Mouse (Mus musculus): ENCODE measurements at regions not wholly inside any gene's neighbourhood (a gene's known extent, or its start where the extent isn't known, plus 50 kb on each side); places are given as distances from the start of the nearest gene placed in this dataset.

DNA sequence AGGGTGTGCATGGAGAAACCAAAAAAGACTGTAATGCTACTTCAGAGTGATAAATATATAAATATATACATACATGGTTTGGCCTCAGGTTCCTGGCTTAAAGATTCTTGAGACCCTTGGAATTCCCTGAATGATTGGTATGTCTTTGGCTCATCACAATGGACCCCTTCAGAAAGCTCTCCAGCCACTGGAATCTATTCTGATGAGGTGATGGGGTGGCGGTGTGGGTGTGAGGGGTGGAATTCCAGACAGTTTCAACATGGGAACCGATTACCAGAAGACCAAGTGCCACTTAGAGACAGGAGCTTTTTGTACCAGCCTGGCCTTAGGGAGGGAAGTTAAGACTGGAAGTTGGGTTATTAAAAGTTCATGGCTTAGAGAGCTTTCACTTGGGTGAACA, 190.1 kb downstream of the Galc start:
- no peaks in the 10 kb centered on the region for H3K27me3 ChIP-seq (replicated peaks)
- no peak overlapping the region for H3K4me3 ChIP-seq (replicated peaks)
- 64% methylated on average over 2 of the region's 2 CpGs for WGBS
- H3K4me1 ChIP-seq: no peaks in the 10 kb centered on the region
- no peak overlapping the region for H3K27ac ChIP-seq (replicated peaks)
- no peak overlapping the region for H3K9ac ChIP-seq (replicated peaks)
- no peaks in the 10 kb centered on the region for H3K36me3 ChIP-seq
- ATAC-seq (ENCODE audit: low FRiP score): no peak
- no peaks in the 10 kb centered on the region for H3K9me3 ChIP-seq (replicated peaks)
- H3K4me2 ChIP-seq: no peak overlapping the region

DNA sequence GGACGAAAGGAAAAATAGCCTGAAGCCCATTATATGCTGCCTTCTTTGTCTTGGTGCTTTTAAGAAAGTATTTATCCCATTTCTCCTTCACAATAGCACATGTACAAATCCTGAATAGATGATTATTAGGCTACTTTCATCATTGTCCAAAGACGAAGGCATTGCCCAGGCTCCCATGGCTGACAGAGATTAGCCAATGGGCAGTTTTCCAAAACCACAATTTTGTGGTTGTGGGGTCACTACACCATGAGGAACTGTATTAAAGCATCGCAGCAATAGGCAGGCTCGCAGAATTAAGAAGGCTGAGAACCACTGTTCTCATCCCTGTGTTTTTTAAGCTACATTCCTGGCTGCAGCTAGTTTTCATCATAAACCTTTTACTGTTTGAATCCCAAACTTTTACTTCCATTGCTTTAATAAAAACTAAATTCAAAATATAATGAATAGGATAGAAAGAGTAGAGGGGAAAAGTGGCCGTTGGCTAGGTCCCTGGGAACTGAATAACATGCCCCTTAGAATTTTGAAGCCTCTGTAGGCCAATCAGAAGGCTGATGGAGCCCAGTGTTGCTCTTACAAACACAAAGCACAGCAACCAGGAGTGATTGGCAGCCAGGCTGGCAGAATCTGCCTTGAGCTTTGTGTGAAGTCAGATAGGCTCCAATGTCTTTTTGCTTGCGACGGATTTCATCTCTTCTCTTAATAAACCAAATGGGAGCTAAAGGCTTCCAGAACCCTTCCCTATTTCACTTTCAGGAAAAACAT, 199.7 kb downstream of the Galc start:
- no peak overlapping the region for H3K9ac ChIP-seq (replicated peaks)
- ATAC-seq (ENCODE audit: low FRiP score): no peak
- H3K4me2 ChIP-seq: no peak overlapping the region
- H3K27me3 ChIP-seq (replicated peaks): no peaks in the 10 kb centered on the region
- no peaks in the 10 kb centered on the region for H3K9me3 ChIP-seq (replicated peaks)
- WGBS: 78% methylated on average over 7 of the region's 7 CpGs
- no peaks in the 10 kb centered on the region for H3K4me1 ChIP-seq
- H3K4me3 ChIP-seq (replicated peaks): no peak overlapping the region
- H3K36me3 ChIP-seq: no peaks in the 10 kb centered on the region
- H3K27ac ChIP-seq (replicated peaks): no peak overlapping the region

DNA sequence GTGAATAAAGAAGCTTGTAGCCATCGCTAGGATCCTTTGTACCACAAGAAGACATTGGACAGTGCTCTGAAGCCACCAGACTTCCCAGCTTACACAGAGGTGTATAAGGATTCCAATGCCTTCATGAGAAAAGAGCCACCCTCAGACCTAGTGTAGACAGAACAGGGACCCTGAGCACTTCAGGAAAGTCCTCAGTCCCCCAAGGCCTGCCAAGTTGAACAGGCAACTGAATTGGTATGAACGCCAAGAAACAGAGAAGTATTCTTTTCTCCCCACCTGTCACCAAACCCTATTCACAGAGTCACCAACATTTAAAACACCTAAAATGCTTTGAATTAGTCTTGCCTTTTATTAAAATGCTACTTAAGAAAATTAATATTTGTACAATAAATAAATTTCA, 200.3 kb downstream of the Galc start:
- ATAC-seq (ENCODE audit: low FRiP score): no peak
- no peak overlapping the region for H3K27ac ChIP-seq (replicated peaks)
- 91% methylated on average over 2 of the region's 2 CpGs for WGBS

DNA sequence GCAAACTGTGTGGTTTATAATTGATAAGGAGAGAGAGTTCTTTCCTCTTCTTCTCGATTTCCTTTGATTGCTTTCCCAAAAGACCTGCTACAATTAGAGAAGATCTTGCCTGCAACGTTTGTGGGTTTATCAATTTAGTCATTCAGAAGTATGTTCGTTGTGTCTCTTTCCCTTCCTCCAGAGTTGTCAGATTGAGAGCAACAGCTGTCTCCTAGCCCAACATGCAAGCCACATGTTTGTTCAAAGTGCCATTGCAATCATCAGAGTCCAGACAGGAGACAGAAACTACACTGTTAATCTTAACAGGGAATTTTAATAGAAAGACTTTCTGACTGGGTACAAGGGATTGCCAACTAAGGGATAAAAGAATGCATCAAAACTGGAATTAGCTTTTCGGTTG, 208.3 kb downstream of the Galc start:
- ATAC-seq (ENCODE audit: low FRiP score): no peak
- no peaks in the 10 kb centered on the region for H3K36me3 ChIP-seq
- WGBS: 72% methylated on average over 4 of the region's 4 CpGs
- H3K4me3 ChIP-seq (replicated peaks): no peak overlapping the region
- no peaks in the 10 kb centered on the region for H3K27me3 ChIP-seq (replicated peaks)
- H3K27ac ChIP-seq (replicated peaks): no peak overlapping the region
- peaks cover 8% of the 10 kb centered on the region for H3K4me1 ChIP-seq
- no peaks in the 10 kb centered on the region for H3K9me3 ChIP-seq (replicated peaks)
- no peak overlapping the region for H3K9ac ChIP-seq (replicated peaks)
- no peak overlapping the region for H3K4me2 ChIP-seq

More for the DNA sequence above, 200.3 kb downstream of the Galc start:
- Histone ChIP-seq H3K9ac (replicated peaks) (no peak overlapping the region), H3K9me3 (replicated peaks) (no peaks in the 10 kb centered on the region), H3K4me3 (replicated peaks) (no peak overlapping the region), H3K4me2 (no peak overlapping the region), H3K4me1 (no peaks in the 10 kb centered on the region), H3K27me3 (replicated peaks) (no peaks in the 10 kb centered on the region), H3K36me3 (no peaks in the 10 kb centered on the region)

DNA sequence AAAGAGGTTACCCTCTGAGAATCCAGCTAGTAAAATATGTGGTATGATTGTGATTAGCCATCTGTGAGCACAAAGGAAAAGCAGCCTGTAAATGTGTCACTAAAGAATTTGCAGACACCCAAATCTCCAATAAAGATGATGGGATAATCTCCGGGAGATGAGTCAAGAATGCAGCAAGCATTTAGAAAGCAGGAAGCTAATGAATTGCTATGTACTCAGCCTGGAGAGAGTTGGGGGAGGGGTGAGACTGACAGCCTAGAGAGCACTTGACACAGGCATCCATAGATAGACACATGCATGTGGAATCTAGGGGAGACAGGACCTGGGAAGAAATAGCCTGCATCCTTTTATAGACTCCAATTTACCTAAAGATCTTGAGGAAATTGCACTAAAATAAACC, 208.8 kb downstream of the Galc start:
- no peaks in the 10 kb centered on the region for H3K9me3 ChIP-seq (replicated peaks)
- 7% methylated on average over 1 of the region's 1 CpGs for WGBS
- no peaks in the 10 kb centered on the region for H3K36me3 ChIP-seq
- H3K4me2 ChIP-seq: no peak overlapping the region
- H3K27me3 ChIP-seq (replicated peaks): no peaks in the 10 kb centered on the region
- H3K4me3 ChIP-seq (replicated peaks): no peak overlapping the region
- H3K4me1 ChIP-seq: peaks cover 8% of the 10 kb centered on the region
- H3K27ac ChIP-seq (replicated peaks): no peak overlapping the region
- no peak for ATAC-seq (ENCODE audit: low FRiP score)
- no peak overlapping the region for H3K9ac ChIP-seq (replicated peaks)

DNA sequence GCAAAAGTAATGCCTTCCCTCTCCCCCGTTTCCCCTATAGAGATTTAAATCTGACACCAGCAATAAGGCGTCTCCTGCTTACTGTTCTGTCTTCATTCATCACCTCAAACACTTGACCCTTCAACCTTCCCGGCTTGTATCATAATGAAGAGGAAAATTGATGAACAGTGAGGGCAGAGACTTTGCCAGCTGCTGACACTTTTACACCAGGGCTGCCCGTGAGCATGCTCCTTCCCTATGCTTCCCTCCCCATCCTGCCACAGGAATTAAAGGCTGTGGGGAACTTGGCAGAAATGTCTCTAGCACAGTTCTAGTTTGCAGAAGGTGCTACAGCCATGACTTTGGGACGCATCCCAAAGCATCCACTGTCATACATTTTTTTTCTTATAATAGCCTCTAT, 209.2 kb downstream of the Galc start:
- Histone ChIP-seq H3K36me3 (no peaks in the 10 kb centered on the region), H3K4me2 (no peak overlapping the region), H3K27me3 (replicated peaks) (no peaks in the 10 kb centered on the region), H3K4me3 (replicated peaks) (no peak overlapping the region), H3K27ac (replicated peaks) (no peak overlapping the region), H3K9me3 (replicated peaks) (no peaks in the 10 kb centered on the region), H3K9ac (replicated peaks) (no peak overlapping the region), H3K4me1 (peaks cover 8% of the 10 kb centered on the region)
- no peak for ATAC-seq (ENCODE audit: low FRiP score)
- WGBS: 8% methylated on average over 5 of the region's 5 CpGs

DNA sequence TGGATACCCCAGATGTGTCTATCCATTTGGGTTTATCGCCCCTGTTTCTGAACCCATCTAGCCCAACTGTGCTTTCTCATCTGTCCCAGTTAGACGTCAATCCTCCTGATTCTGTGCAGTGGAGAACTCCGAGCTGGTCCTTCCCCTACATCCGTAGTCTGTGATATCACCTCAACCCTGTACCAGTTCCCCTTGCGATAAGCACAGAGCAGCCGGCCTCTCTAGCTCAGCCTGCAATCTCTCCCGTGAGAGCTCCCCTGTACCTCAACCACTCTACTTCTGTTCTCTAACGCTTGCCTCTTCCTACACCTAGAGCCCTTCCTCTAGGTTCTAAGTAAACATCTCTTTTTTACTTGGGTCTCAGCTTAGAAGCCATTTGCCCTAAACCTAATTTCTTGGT, 211.5 kb downstream of the Galc start:
- Histone ChIP-seq H3K9me3 (replicated peaks) (no peaks in the 10 kb centered on the region), H3K27ac (replicated peaks) (no peak overlapping the region), H3K27me3 (replicated peaks) (no peaks in the 10 kb centered on the region), H3K9ac (replicated peaks) (no peak overlapping the region), H3K36me3 (no peaks in the 10 kb centered on the region), H3K4me1 (peaks cover 8% of the 10 kb centered on the region), H3K4me3 (replicated peaks) (no peak overlapping the region), H3K4me2 (no peak overlapping the region)
- 84% methylated on average over 8 of the region's 8 CpGs for WGBS
- no peak for ATAC-seq (ENCODE audit: low FRiP score)

DNA sequence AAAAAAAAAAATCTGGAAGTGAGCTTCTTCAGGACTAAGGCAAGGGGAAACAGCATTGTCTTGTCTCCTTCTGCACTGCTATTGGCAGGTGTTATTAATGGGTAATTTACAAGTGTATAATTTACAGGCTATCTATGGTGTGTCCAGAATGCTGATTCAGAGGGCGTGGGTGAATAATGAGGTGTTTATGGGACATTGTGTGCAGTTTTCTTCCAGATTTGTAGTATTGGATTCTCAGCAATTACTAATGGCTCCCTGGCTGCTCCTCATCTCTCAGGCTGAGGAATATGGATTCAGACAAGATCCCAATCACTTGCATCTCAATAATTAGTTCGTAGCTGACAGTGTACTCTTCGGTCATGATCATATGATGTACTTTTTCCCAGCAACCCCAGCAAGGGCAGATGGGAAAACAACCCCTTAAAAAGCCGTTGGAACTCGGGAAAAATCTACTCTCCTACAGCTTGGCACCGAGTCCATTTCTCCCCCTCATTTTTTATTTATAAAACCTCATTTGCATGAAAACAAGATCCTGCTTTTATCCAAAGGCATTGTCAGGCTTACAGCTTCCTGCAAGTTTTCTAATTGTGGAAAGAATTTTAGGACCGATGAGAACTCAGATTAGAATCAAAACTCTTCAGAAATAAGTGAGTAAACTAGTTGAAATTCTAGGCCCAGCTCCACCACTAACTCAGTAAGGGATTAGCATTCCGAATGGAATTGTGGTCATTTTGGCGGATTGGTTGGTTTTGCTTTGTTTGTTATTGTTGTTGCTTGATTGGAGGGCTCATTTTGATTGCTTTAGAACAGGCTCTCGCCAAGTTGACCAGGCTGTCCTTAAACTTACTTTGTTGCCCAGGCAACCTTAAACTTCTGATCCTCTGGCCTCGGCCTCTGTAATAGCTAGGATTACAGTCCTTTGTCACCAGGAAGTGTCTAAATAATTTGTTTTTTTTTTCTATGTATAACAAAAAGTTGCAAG, 212.5 kb downstream of the Galc start:
- H3K27me3 ChIP-seq (replicated peaks): no peaks in the 10 kb centered on the region
- H3K4me1 ChIP-seq: peaks cover 8% of the 10 kb centered on the region
- H3K4me3 ChIP-seq (replicated peaks): no peak overlapping the region
- H3K36me3 ChIP-seq: no peaks in the 10 kb centered on the region
- H3K27ac ChIP-seq (replicated peaks): no peak overlapping the region
- H3K9ac ChIP-seq (replicated peaks): no peak overlapping the region
- no peak overlapping the region for H3K4me2 ChIP-seq
- no peaks in the 10 kb centered on the region for H3K9me3 ChIP-seq (replicated peaks)
- ATAC-seq (ENCODE audit: low FRiP score): no peak
- 42% methylated on average over 11 of the region's 11 CpGs for WGBS

DNA sequence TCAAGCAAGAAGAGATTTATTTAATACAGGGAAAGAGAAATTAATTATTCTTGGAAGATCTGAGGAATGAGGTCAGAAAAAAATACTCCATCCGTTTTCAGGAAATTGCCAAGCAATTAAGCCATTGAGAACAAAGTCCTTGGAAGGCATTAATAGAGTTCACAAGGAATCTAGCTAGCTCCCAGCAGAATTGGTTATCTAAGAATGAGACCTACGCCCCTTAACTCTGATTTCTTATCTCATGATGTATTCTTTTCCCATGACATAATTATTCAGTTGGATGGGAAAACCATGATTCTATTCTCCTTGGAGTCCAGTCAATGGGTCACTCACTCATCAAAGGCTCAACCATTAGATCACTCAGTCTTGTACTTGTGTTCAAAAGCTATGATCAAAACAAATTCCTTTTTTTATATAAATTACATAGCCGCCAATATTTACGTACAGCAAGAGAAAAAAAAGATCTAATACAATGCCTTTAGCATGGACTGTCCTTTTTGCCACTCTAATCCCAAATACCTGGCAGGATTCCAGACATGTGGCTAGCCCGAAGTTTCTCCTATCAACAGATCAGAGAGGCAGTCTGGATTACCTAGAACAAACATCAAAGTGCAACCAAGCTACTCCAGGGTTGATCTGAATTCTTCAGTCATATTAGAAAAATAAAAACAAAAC, 213.3 kb downstream of the Galc start:
- Histone ChIP-seq H3K9ac (replicated peaks) (no peak overlapping the region), H3K27ac (replicated peaks) (no peak overlapping the region), H3K9me3 (replicated peaks) (no peaks in the 10 kb centered on the region), H3K27me3 (replicated peaks) (no peaks in the 10 kb centered on the region), H3K4me3 (replicated peaks) (no peak overlapping the region), H3K36me3 (no peaks in the 10 kb centered on the region), H3K4me2 (no peak overlapping the region), H3K4me1 (peaks cover 8% of the 10 kb centered on the region)
- 82% methylated on average over 5 of the region's 5 CpGs for WGBS
- no peak for ATAC-seq (ENCODE audit: low FRiP score)

DNA sequence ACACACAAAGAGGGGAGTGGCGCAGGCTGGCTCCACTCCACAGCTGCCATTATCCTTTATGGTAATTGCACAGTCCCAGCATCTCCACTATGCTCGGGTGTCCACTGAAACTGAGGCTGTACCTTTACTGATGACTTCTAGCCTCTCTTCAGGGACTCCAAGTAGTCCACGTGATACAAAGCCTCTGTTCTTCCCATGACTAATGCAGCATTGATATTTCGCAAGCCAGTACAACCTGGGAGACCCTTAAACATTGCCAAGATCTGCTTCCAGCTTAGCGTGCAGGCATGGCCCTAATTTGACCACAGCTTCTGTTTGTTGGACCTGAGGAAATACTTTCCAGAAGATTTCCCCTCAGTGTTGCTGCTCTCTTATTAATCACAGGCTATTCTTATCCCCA, 215.8 kb downstream of the Galc start:
- no peak overlapping the region for H3K4me2 ChIP-seq
- H3K27ac ChIP-seq (replicated peaks): no peak overlapping the region
- no peak overlapping the region for H3K9ac ChIP-seq (replicated peaks)
- no peaks in the 10 kb centered on the region for H3K4me1 ChIP-seq
- H3K4me3 ChIP-seq (replicated peaks): no peak overlapping the region
- no peaks in the 10 kb centered on the region for H3K27me3 ChIP-seq (replicated peaks)
- no peaks in the 10 kb centered on the region for H3K9me3 ChIP-seq (replicated peaks)
- no peak for ATAC-seq (ENCODE audit: low FRiP score)
- H3K36me3 ChIP-seq: no peaks in the 10 kb centered on the region
- WGBS: 72% methylated on average over 5 of the region's 5 CpGs

DNA sequence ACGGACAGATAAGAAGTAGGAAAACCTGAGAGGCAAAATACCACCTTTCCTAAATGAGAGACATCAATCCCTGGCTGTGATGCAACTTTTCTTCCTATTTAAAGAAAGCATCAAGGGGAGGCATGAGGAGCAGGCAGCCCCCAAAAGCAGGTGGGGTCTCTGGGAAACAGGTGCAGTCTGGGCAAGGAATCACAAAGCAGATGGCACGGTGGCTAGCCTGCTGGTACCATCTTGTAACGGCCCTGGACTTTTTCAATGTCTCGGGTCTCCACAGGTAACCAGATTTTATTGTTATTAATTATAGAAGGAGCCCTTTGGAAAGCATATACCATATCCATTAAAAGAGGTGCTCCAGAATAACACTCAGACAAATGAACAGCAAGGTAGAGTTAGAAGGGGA, 219.6 kb downstream of the Galc start:
- no peak overlapping the region for H3K9ac ChIP-seq (replicated peaks)
- H3K9me3 ChIP-seq (replicated peaks): no peaks in the 10 kb centered on the region
- no peaks in the 10 kb centered on the region for H3K36me3 ChIP-seq
- H3K4me1 ChIP-seq: no peaks in the 10 kb centered on the region
- no peaks in the 10 kb centered on the region for H3K27me3 ChIP-seq (replicated peaks)
- no peak overlapping the region for H3K27ac ChIP-seq (replicated peaks)
- H3K4me3 ChIP-seq (replicated peaks): no peak overlapping the region
- ATAC-seq (ENCODE audit: low FRiP score): no peak
- no peak overlapping the region for H3K4me2 ChIP-seq
- WGBS: 84% methylated on average over 4 of the region's 4 CpGs
